Mouse (Mus musculus): ENCODE data around the gene Afp.

GRCm38 (mm10) chr5:90466806-90467205 is 23.7 kb upstream of the Afp start:
- TF ChIP-seq GATA1 (IDR thresholded peaks at IDR 0.05; ENCODE audit: borderline replicate concordance, low read length) (no peak), FLI1 (IDR thresholded peaks at IDR 0.05; ENCODE audit: low read length) (no peak)

Data from megakaryocyte, embryonic 14.5 days (primary cell).